Mouse (Mus musculus) lung, postnatal 14 days (tissue): ENCODE measurements around the gene Arsb.

Experiments
- DNase-seq: peaks from one replicate; pipeline ENCODE4 v3.0.0; 2021

The Arsb gene

GRCm38 (mm10) chr13:93846831-93847518 lies 75.5 kb downstream of the Arsb start:
- no peak for DNase-seq

- DNase-seq, result no peak
These were observed 76.2 kb downstream of the Arsb start for GRCm38 (mm10) chr13:93847614-93848013.

GRCm38 (mm10) chr13:93848615-93849014 lies 77.2 kb downstream of the Arsb start:
- no peak for DNase-seq

GRCm38 (mm10) chr13:93849751-93850355 lies 78.4 kb downstream of the Arsb start:
- DNase-seq, result no peak

GRCm38 (mm10) chr13:93850674-93851073 lies 79.2 kb downstream of the Arsb start:
- DNase-seq, result no peak

- peak; percentile 28 for DNase-seq
These were observed 81.1 kb downstream of the Arsb start for GRCm38 (mm10) chr13:93852419-93853138.

- DNase-seq, result no peak
These were observed 82.3 kb downstream of the Arsb start for GRCm38 (mm10) chr13:93853767-93854166.

GRCm38 (mm10) chr13:93854325-93854724 lies 82.9 kb downstream of the Arsb start:
- DNase-seq, result no peak

- no peak for DNase-seq
These were observed 83.6 kb downstream of the Arsb start for GRCm38 (mm10) chr13:93854966-93855562.

GRCm38 (mm10) chr13:93855701-93856183 lies 84.3 kb downstream of the Arsb start:
- peak; percentile 36 for DNase-seq

GRCm38 (mm10) chr13:93861211-93861610 lies 89.8 kb downstream of the Arsb start:
- DNase-seq, result no peak

GRCm38 (mm10) chr13:93864066-93864740 lies 92.8 kb downstream of the Arsb start:
- DNase-seq, result no peak

- DNase-seq, result no peak
These were observed 95.2 kb downstream of the Arsb start for GRCm38 (mm10) chr13:93866638-93867037.

GRCm38 (mm10) chr13:93871681-93872080 lies 100.3 kb downstream of the Arsb start:
- no peak for DNase-seq

- DNase-seq, result no peak
These were observed 101.2 kb downstream of the Arsb start for GRCm38 (mm10) chr13:93872591-93872990.

- no peak for DNase-seq
These were observed 106.5 kb downstream of the Arsb start for GRCm38 (mm10) chr13:93877924-93878323.

GRCm38 (mm10) chr13:93879426-93879825 lies 108.0 kb downstream of the Arsb start:
- no peak for DNase-seq

- no peak for DNase-seq
These were observed 110.7 kb downstream of the Arsb start for GRCm38 (mm10) chr13:93882132-93882531.

GRCm38 (mm10) chr13:93886999-93887398 lies 115.6 kb downstream of the Arsb start:
- no peak for DNase-seq

- DNase-seq, result no peak
These were observed 116.8 kb downstream of the Arsb start for GRCm38 (mm10) chr13:93888196-93888595.

- no peak for DNase-seq
These were observed 117.5 kb downstream of the Arsb start for GRCm38 (mm10) chr13:93888916-93889315.

GRCm38 (mm10) chr13:93889991-93890390 lies 118.6 kb downstream of the Arsb start:
- DNase-seq, result no peak

GRCm38 (mm10) chr13:93891276-93891675 lies 119.8 kb downstream of the Arsb start:
- no peak for DNase-seq
